Mouse (Mus musculus): Measurements from ENCODE around the gene D6Ertd527e. TPM values are rescaled to one million over a fixed set of nuclear protein-coding genes. Genes with fewer than 3 reads are reported as not detected.

D6Ertd527e gene
- polyA plus RNA-seq, 1 experiment from 2014 or later, result 0.18 TPM

DNA sequence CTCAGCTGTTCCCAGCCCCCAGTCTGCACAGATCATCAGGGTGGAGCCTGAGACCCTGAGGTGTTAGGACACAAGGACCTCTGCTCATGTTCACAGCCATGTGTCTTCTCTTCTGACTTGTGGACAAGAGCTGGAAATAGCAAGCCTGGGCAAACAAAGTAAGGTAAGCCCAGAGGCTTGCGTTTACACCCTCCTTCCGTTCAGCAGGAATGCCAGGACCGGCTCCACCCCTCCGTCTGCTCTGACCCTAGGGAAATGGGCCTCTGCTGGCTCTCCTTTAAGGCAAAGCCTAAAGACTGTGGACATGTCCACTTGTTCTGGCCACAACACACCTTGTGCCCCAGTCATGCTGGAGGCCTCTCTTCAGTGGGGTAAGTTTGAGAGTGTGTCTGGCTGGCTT, 15.4 kb downstream of the D6Ertd527e start:
- Histone ChIP-seq H3K27ac (ENCODE audit: low read depth, low read length) (peak overlapping the region; percentile 66), H3K36me3 (ENCODE audit: control insufficient read depth, insufficient read depth) (no peaks in the 10 kb centered on the region), H3K27me3 (replicated peaks; ENCODE audit: control insufficient read depth, insufficient read depth, low read length) (no peaks in the 10 kb centered on the region), H3K9me3 (ENCODE audit: control insufficient read depth) (no peaks in the 10 kb centered on the region), H3K4me2 (replicated peaks; ENCODE audit: low read depth) (peak overlapping the region; percentile 30), H3K4me1 (replicated peaks; ENCODE audit: control insufficient read depth, insufficient read depth, low read length) (no peaks in the 10 kb centered on the region), H3K4me3 (ENCODE audit: low read depth, low read length) (no peak overlapping the region), H3K9ac (ENCODE audit: low read depth, low read length) (no peak overlapping the region)
- 33% methylated on average over 4 of the region's 4 CpGs for WGBS
- no peak for TF ChIP-seq CTCF (IDR thresholded peaks at IDR 0.05; ENCODE audit: low read depth)
- peak; percentile 48 for ATAC-seq

- Histone ChIP-seq H3K9me3 (ENCODE audit: control insufficient read depth) (no peaks in the 10 kb centered on the region), H3K4me3 (ENCODE audit: low read depth, low read length) (no peak overlapping the region), H3K4me1 (replicated peaks; ENCODE audit: control insufficient read depth, insufficient read depth, low read length) (no peaks in the 10 kb centered on the region), H3K4me2 (replicated peaks; ENCODE audit: low read depth) (no peak overlapping the region), H3K27ac (ENCODE audit: low read depth, low read length) (no peak overlapping the region), H3K36me3 (ENCODE audit: control insufficient read depth, insufficient read depth) (no peaks in the 10 kb centered on the region), H3K9ac (ENCODE audit: low read depth, low read length) (no peak overlapping the region), H3K27me3 (replicated peaks; ENCODE audit: control insufficient read depth, insufficient read depth, low read length) (no peaks in the 10 kb centered on the region)
- ATAC-seq, result no peak
- TF ChIP-seq CTCF (IDR thresholded peaks at IDR 0.05; ENCODE audit: low read depth), result peak; percentile 46
- 89% methylated on average over 6 of the region's 6 CpGs for WGBS
These were observed 16.1 kb downstream of the D6Ertd527e start for GRCm38 (mm10) chr6:87120661-87121060.

GRCm38 (mm10) chr6:87121961-87122360, 17.4 kb downstream of the D6Ertd527e start:
- no peak overlapping the region for H3K27ac ChIP-seq (ENCODE audit: low read depth, low read length)
- no peak overlapping the region for H3K4me2 ChIP-seq (replicated peaks; ENCODE audit: low read depth)
- H3K4me3 ChIP-seq (ENCODE audit: low read depth, low read length), result no peak overlapping the region
- H3K27me3 ChIP-seq (replicated peaks; ENCODE audit: control insufficient read depth, insufficient read depth, low read length), result no peaks in the 10 kb centered on the region
- H3K4me1 ChIP-seq (replicated peaks; ENCODE audit: control insufficient read depth, insufficient read depth, low read length), result peaks cover 5% of the 10 kb centered on the region; the same call in 1 of the 2 replicates
- no peak for ATAC-seq
- H3K9ac ChIP-seq (ENCODE audit: low read depth, low read length), result no peak overlapping the region
- no peaks in the 10 kb centered on the region for H3K36me3 ChIP-seq (ENCODE audit: control insufficient read depth, insufficient read depth)
- no peaks in the 10 kb centered on the region for H3K9me3 ChIP-seq (ENCODE audit: control insufficient read depth)
- WGBS, result 63% methylated on average over 7 of the region's 7 CpGs
- TF ChIP-seq CTCF (IDR thresholded peaks at IDR 0.05; ENCODE audit: low read depth), result no peak

GRCm38 (mm10) chr6:87123406-87123805, 18.9 kb downstream of the D6Ertd527e start:
- Histone ChIP-seq H3K27ac (ENCODE audit: low read depth, low read length) (no peak overlapping the region), H3K9ac (ENCODE audit: low read depth, low read length) (no peak overlapping the region), H3K9me3 (ENCODE audit: control insufficient read depth) (no peaks in the 10 kb centered on the region), H3K4me3 (ENCODE audit: low read depth, low read length) (no peak overlapping the region), H3K36me3 (ENCODE audit: control insufficient read depth, insufficient read depth) (no peaks in the 10 kb centered on the region), H3K27me3 (replicated peaks; ENCODE audit: control insufficient read depth, insufficient read depth, low read length) (no peaks in the 10 kb centered on the region), H3K4me1 (replicated peaks; ENCODE audit: control insufficient read depth, insufficient read depth, low read length) (peaks cover 6% of the 10 kb centered on the region; the same call in 1 of the 2 replicates), H3K4me2 (replicated peaks; ENCODE audit: low read depth) (no peak overlapping the region)
- ATAC-seq, result no peak
- 62% methylated on average over 6 of the region's 6 CpGs for WGBS
- TF ChIP-seq CTCF (IDR thresholded peaks at IDR 0.05; ENCODE audit: low read depth), result no peak

- TF ChIP-seq CTCF (IDR thresholded peaks at IDR 0.05; ENCODE audit: low read depth), result no peak
- Histone ChIP-seq H3K27ac (ENCODE audit: low read depth, low read length) (no peak overlapping the region), H3K36me3 (ENCODE audit: control insufficient read depth, insufficient read depth) (no peaks in the 10 kb centered on the region), H3K4me1 (replicated peaks; ENCODE audit: control insufficient read depth, insufficient read depth, low read length) (peaks cover 6% of the 10 kb centered on the region; the same call in 1 of the 2 replicates), H3K9me3 (ENCODE audit: control insufficient read depth) (no peaks in the 10 kb centered on the region), H3K4me2 (replicated peaks; ENCODE audit: low read depth) (no peak overlapping the region), H3K27me3 (replicated peaks; ENCODE audit: control insufficient read depth, insufficient read depth, low read length) (no peaks in the 10 kb centered on the region), H3K4me3 (ENCODE audit: low read depth, low read length) (no peak overlapping the region), H3K9ac (ENCODE audit: low read depth, low read length) (no peak overlapping the region)
- ATAC-seq, result no peak
- 81% methylated on average over 4 of the region's 4 CpGs for WGBS
These were observed 19.4 kb downstream of the D6Ertd527e start for GRCm38 (mm10) chr6:87123973-87124372.

- Histone ChIP-seq H3K4me1 (replicated peaks; ENCODE audit: control insufficient read depth, insufficient read depth, low read length) (peaks cover 6% of the 10 kb centered on the region; the same call in 1 of the 2 replicates), H3K9ac (ENCODE audit: low read depth, low read length) (no peak overlapping the region), H3K27me3 (replicated peaks; ENCODE audit: control insufficient read depth, insufficient read depth, low read length) (no peaks in the 10 kb centered on the region), H3K27ac (ENCODE audit: low read depth, low read length) (peak overlapping the region; percentile 50), H3K4me3 (ENCODE audit: low read depth, low read length) (no peak overlapping the region), H3K4me2 (replicated peaks; ENCODE audit: low read depth) (no peak overlapping the region), H3K36me3 (ENCODE audit: control insufficient read depth, insufficient read depth) (no peaks in the 10 kb centered on the region), H3K9me3 (ENCODE audit: control insufficient read depth) (no peaks in the 10 kb centered on the region)
- peak; percentile 65; the same call in 1 of the 2 replicates for ATAC-seq
- TF ChIP-seq CTCF (IDR thresholded peaks at IDR 0.05; ENCODE audit: low read depth), result no peak
- 30% methylated on average over 8 of the region's 8 CpGs for WGBS
These were observed 22.7 kb downstream of the D6Ertd527e start for GRCm38 (mm10) chr6:87127049-87127753.

All from intestine, postnatal 0 days (tissue).